Mouse (Mus musculus) Patski (cell line): Measurements from ENCODE around the gene Emd. TPM values are rescaled to one million over a fixed set of nuclear protein-coding genes. Genes with fewer than 3 reads are reported as not detected.
"Not testable (repeated sequence)": the region's sequence is repeated elsewhere in the genome, so short reads cannot be mapped to it uniquely, and the experiment has no call there.

Source experiments
- ATAC-seq: fragments of 100-300 bp; one replicate; pipeline ENCODE4 v1.8.0; 2021
- CTCF ChIA-PET: fragments of 350-600 bp; sonication (Branson Sonifier 250); formaldehyde crosslinking; loops from one replicate; lab custom pipeline; 2022; ENCODE audit warnings: inconsistent platforms; lab: Charles Lee
- POLR2A ChIA-PET: fragments of 350-600 bp; sonication (Branson Sonifier 250); formaldehyde crosslinking; loops from one replicate; lab custom pipeline; 2022; ENCODE audit warnings: antibody characterized with exemption, inconsistent platforms; lab: Charles Lee
- DNase-seq: peaks from one replicate; pipeline ENCODE4 v3.0.0-alpha.2; 2011; ENCODE audit warnings: low read depth, low spot score
- H3K27me3 ChIP-seq: fragments of 371-371 bp; one replicate; pipeline ENCODE4 v1.5.1; 2021
- CTCF ChIP-seq: fragments of 100-300 bp; IDR thresholded peaks from one replicate; pipeline ENCODE4 v1.5.1; 2021
- in situ Hi-C: fragments of 300-500 bp; cut with MboI; formaldehyde crosslinking; loops from 3 replicates; pipeline ENCODE4 v1.11.1; 2018; ENCODE audit warnings: low pct_unique_long_range_greater_than_20kb, mixed read lengths
- polyA plus RNA-seq: library from polyadenylated mRNA; unstranded; gene quantifications from one replicate; pipeline ENCODE4 v1.2.3, GENCODE M21; 2021

Emd gene
- polyA plus RNA-seq, result 88.3 TPM

GRCm38 (mm10) chrX:74254153-74254887 is at the start of gene Emd:
Emd (plus strand) TSS chrX:74254687.
- TF ChIP-seq CTCF, result no peak
- ATAC-seq, result peak; percentile 86
- ChIA-PET CTCF (no interaction called here), POLR2A (interaction anchor here (1.6 kb wide), 1 partner anchor 11 kb away, joined by 5 read pairs; no protein-coding TSS in a partner anchor)
- peaks cover 9% of the 10 kb centered on the region for H3K27me3 ChIP-seq
- DNase-seq, result no peak
- in situ Hi-C loops, result no loop called here

DNA sequence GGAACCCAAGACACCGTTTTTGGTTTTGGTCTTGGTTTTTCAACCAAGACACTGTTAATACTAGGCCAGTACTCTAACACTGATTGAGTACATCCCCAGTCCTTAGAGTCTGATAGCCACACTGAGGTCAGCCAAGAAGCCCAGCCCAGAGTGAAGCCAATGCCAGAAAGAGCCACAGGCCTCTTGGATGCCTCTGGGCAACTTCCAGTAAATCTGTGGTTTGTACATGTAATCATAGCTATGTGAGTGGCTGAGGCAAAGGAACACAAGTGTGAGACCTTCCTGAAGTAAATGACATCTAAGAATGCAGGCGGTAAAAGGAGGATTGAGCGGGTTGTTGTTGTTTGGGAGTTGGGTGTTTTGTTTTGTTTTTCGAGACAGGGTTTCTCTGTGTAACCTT is 36.0 kb upstream of the Emd start:
- POLR2A ChIA-PET, result no interaction called here
- in situ Hi-C loops, result no loop called here
- CTCF ChIA-PET, result interaction anchor here (1.6 kb wide), 1 partner anchor 11 kb away, joined by 3 read pairs; no protein-coding TSS in a partner anchor

GRCm38 (mm10) chrX:74219449-74219848 is 35.0 kb upstream of the Emd start:
- ChIA-PET CTCF (no interaction called here), POLR2A (no interaction called here)
- DNase-seq (no peak), ATAC-seq (no peak)
- no peak for TF ChIP-seq CTCF
- in situ Hi-C loops, result no loop called here
- peaks cover 1% of the 10 kb centered on the region for H3K27me3 ChIP-seq

More for the DNA sequence above, 36.0 kb upstream of the Emd start:
- DNase-seq (no peak), ATAC-seq (no peak)
- TF ChIP-seq CTCF, result no peak
- peaks cover 6% of the 10 kb centered on the region for H3K27me3 ChIP-seq

DNA sequence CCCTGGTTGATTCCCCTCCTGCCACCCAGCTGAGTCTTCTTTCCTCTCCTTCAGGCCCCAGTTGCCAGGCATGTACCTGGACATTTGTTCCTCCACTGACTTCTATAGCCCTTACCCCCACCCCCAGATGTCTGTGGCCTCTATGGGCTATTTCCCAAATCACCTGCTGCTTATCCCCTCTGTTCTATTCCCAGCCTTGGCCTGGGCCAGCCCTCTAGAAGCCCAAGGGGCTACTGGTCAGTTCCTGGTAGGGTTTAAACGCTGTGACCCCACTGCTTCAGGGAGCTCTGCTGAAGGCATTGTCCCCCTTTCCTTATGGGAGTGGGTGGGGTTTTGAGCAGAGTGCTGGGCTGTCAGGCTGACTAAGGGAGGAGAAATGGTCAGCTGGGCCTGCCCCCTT is 34.4 kb upstream of the Emd start:
- DNase-seq, CTCF ChIA-PET, H3K27me3 ChIP-seq, POLR2A ChIA-PET, in situ Hi-C loops, ATAC-seq: not testable (repeated sequence)

DNA sequence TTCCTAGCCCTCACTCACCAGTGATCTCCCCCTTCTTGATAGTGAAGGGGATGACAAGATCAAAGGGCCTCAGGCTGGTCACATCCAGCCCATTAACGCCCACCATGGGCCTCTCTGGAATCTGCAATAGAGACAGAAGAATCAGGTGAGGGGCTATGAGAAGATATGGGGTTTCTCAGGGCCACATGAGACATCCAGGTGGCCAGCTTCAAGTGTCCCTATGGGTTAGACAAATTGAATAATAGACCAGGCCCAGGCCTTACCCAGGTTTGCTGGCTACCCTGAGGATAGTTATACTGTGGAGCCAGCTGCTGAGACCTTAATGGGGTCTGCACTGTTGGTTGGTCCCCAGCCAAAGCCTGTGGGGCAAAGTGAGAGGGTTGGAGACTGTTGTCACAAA is 24.4 kb upstream of the Emd start:
- ChIA-PET POLR2A (no interaction called here), CTCF (no interaction called here)
- in situ Hi-C loops, result no loop called here
- no peak for ATAC-seq
- no peaks in the 10 kb centered on the region for H3K27me3 ChIP-seq
- no peak for TF ChIP-seq CTCF
- DNase-seq, result no peak

GRCm38 (mm10) chrX:74233196-74233595 is 21.3 kb upstream of the Emd start:
- in situ Hi-C loops, result no loop called here
- ATAC-seq (no peak), DNase-seq (no peak)
- no peak for TF ChIP-seq CTCF
- CTCF ChIA-PET, result interaction anchor here (0.6 kb wide), 1 partner anchor 212 kb away, joined by 3 read pairs; no protein-coding TSS in a partner anchor
- POLR2A ChIA-PET, result interaction anchor here (0.7 to 1.3 kb wide), 4 partner anchors 10 to 31 kb away, joined by 3 to 4 read pairs (median 4); no protein-coding TSS in a partner anchor
- no peaks in the 10 kb centered on the region for H3K27me3 ChIP-seq

- TF ChIP-seq CTCF, result no peak
- DNase-seq (no peak), ATAC-seq (no peak)
- no peaks in the 10 kb centered on the region for H3K27me3 ChIP-seq
- POLR2A ChIA-PET, result no interaction called here
- CTCF ChIA-PET, result no interaction called here
- in situ Hi-C loops, result no loop called here
Measured at GRCm38 (mm10) chrX:74240332-74240731, 14.2 kb upstream of the Emd start.

DNA sequence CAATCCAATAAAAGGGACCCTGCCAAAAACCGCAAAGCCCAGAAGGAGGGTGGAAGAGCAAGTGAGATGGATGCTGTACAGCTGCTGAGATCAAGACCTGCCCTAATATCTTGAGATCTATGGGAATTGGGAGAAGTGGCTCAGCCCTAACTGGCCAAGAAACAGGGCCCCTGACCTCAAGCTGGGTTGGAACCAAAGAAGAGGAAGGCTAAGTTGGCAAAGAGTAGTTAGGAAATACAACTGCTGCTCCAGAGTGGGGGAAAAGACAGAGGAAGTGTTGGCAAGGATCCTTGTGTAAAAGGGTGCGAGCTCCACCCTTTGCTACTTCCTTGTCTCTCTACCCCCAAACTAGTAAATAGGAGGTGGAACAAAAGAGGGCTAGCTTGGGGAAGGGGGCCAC is 11.1 kb upstream of the Emd start:
- no peak for TF ChIP-seq CTCF
- ChIA-PET POLR2A (interaction anchor here (1.1 to 1.4 kb wide), 4 partner anchors 10 to 70 kb away, joined by 3 to 5 read pairs (median 4); partner anchors contain the start of genes Emd and Fam50a), CTCF (no interaction called here)
- H3K27me3 ChIP-seq, result no peaks in the 10 kb centered on the region
- no peak for DNase-seq
- no peak for ATAC-seq
- in situ Hi-C loops, result no loop called here

GRCm38 (mm10) chrX:74243807-74244206 is 10.7 kb upstream of the Emd start:
- no peak for DNase-seq
- H3K27me3 ChIP-seq, result no peaks in the 10 kb centered on the region
- in situ Hi-C loops, result no loop called here
- CTCF ChIA-PET, result no interaction called here
- POLR2A ChIA-PET, result interaction anchor here (0.5 to 1.4 kb wide), 4 partner anchors 9 to 70 kb away, joined by 3 to 4 read pairs (median 3); partner anchors contain the start of gene Fam50a
- TF ChIP-seq CTCF, result no peak
- peak; percentile 22 for ATAC-seq

DNA sequence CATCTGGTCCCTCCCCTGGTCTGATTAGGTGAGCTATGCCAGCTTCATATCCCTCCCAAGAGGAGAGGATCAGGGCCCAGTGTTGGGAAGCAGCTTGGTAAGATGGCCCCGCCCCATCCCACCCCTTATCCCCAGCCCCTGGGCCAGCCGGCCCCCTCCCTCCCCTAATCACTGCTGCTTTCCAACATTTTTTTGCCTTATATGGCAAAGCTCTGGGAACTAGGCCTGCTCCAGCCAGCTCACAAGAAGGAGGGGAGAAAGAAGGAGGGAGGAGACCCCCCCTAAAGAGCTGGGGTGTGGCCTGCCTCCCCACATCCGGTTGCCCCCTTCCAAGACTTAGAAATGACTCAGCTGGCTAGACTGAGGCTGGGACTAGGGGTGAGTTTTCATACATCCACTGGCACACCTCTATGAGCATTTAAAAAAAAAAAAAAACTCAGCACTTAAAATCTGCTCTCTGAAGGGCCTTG is 9.8 kb upstream of the Emd start:
- ChIA-PET CTCF (no interaction called here), POLR2A (interaction anchor here (0.5 to 1.2 kb wide), 2 partner anchors 10 to 12 kb away, joined by 3 read pairs; no protein-coding TSS in a partner anchor)
- DNase-seq, result no peak
- in situ Hi-C loops, result loop anchor here (5.0 kb wide), 2 partner anchors 38 to 168 kb away; partner anchors contain the start of genes Dnase1l1 and Taz
- ATAC-seq, result peak; percentile 9
- H3K27me3 ChIP-seq, result no peaks in the 10 kb centered on the region
- no peak for TF ChIP-seq CTCF

DNA sequence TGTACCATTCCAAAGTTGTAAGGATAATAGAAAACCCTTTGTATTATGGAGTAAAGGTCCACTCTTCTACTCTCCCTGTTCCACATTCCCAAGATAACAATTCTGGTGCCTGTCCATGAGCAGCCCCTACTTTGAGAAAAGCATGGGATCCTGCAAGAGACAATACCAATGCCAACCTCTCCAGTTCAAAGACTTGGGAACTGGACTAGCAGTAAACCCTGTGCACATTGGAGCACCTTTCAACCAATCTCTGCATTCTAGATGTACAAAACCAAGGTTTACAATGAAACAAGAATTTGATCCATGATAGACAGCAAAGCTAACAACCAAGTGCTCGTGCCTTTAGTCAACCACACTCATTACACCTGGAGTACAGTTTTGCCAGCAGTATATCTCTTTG is 9.4 kb upstream of the Emd start:
- no peak for TF ChIP-seq CTCF
- no peak for ATAC-seq
- in situ Hi-C loops, result loop anchor here (5.0 kb wide), 2 partner anchors 37 to 167 kb away; partner anchors contain the start of genes Dnase1l1 and Taz
- POLR2A ChIA-PET, result interaction anchor here (1.5 to 2.1 kb wide), 2 partner anchors 25 to 36 kb away, joined by 7 to 10 read pairs; partner anchors contain the start of genes Rpl10 and Taz
- no peaks in the 10 kb centered on the region for H3K27me3 ChIP-seq
- DNase-seq, result no peak
- CTCF ChIA-PET, result no interaction called here
